Mouse (Mus musculus) testis, postnatal 10 days (tissue): ENCODE results near the gene Gm7694.

Experiments used
- DNase-seq: peaks from one replicate; pipeline ENCODE4 v3.0.0; 2021; ENCODE audit warnings: low spot score

The Gm7694 gene

GRCm38 (mm10) chr1:170306232-170306631 lies at the start of gene Gm7694:
TSS of gene Gm7694 (minus strand) at chr1:170306332.
- no peak for DNase-seq

GRCm38 (mm10) chr1:170353335-170353734 lies 47.2 kb upstream of the Gm7694 start:
- DNase-seq, result no peak

GRCm38 (mm10) chr1:170351080-170351479 lies 44.9 kb upstream of the Gm7694 start:
- DNase-seq, result no peak

- no peak for DNase-seq
These were observed 40.1 kb upstream of the Gm7694 start for GRCm38 (mm10) chr1:170346266-170346665.

GRCm38 (mm10) chr1:170343906-170344305 lies 37.8 kb upstream of the Gm7694 start:
- no peak for DNase-seq

GRCm38 (mm10) chr1:170343081-170343480 lies 36.9 kb upstream of the Gm7694 start:
- DNase-seq, result no peak

- no peak for DNase-seq
These were observed 33.8 kb upstream of the Gm7694 start for GRCm38 (mm10) chr1:170339943-170340342.

- no peak for DNase-seq
These were observed 26.6 kb upstream of the Gm7694 start for GRCm38 (mm10) chr1:170332775-170333174.

GRCm38 (mm10) chr1:170331926-170332325 lies 25.8 kb upstream of the Gm7694 start:
- no peak for DNase-seq

- DNase-seq, result no peak
These were observed 19.1 kb upstream of the Gm7694 start for GRCm38 (mm10) chr1:170325277-170325676.

- no peak for DNase-seq
These were observed 18.2 kb upstream of the Gm7694 start for GRCm38 (mm10) chr1:170324312-170324711.

GRCm38 (mm10) chr1:170323001-170323400 lies 16.9 kb upstream of the Gm7694 start:
- DNase-seq, result no peak

GRCm38 (mm10) chr1:170322046-170322445 lies 15.9 kb upstream of the Gm7694 start:
- no peak for DNase-seq

GRCm38 (mm10) chr1:170311431-170311830 lies 5.3 kb upstream of the Gm7694 start:
- no peak for DNase-seq

- no peak for DNase-seq
These were observed 2.4 kb upstream of the Gm7694 start, which contains the start of gene Spata46 for GRCm38 (mm10) chr1:170308503-170308902. TSS of gene Spata46 (plus strand) at chr1:170308803.

- no peak for DNase-seq
These were observed 1.1 kb downstream of the Gm7694 start for GRCm38 (mm10) chr1:170305002-170305401.

- DNase-seq, result no peak
These were observed 3.0 kb downstream of the Gm7694 start for GRCm38 (mm10) chr1:170303103-170303502.

GRCm38 (mm10) chr1:170302456-170302855 lies 3.7 kb downstream of the Gm7694 start:
- DNase-seq, result no peak

- no peak for DNase-seq
These were observed 4.4 kb downstream of the Gm7694 start for GRCm38 (mm10) chr1:170301686-170302085.

- no peak for DNase-seq
These were observed 6.6 kb downstream of the Gm7694 start for GRCm38 (mm10) chr1:170299496-170299895.

- no peak for DNase-seq
These were observed 11.2 kb downstream of the Gm7694 start for GRCm38 (mm10) chr1:170294786-170295570.

GRCm38 (mm10) chr1:170293257-170293656 lies 12.9 kb downstream of the Gm7694 start:
- DNase-seq, result no peak

- peak; percentile 53 for DNase-seq
These were observed 13.7 kb downstream of the Gm7694 start for GRCm38 (mm10) chr1:170292239-170292951.
